Mouse (Mus musculus): ENCODE data around the gene Midn. TPM values are rescaled to one million over a fixed set of nuclear protein-coding genes. Genes with fewer than 3 reads are reported as not detected.

The Midn gene
- total RNA-seq, 1 experiment from 2014 or later: 20.2 TPM

GRCm38 (mm10) chr10:80120146-80120545 lies 27.9 kb upstream of the Midn start:
- no peak for ATAC-seq (replicated peaks in 1 of 2; ENCODE audit: insufficient read depth in 1 of 2, low FRiP score in 2 of 2, low TSS enrichment in 1 of 2, low read depth in 1 of 2, poor library complexity in 2 of 2, severe bottlenecking in 2 of 2)

- peak in 1 of 2 experiments; percentile 26; a peak in 1 of 4 replicates for ATAC-seq (replicated peaks in 1 of 2; ENCODE audit: insufficient read depth in 1 of 2, low FRiP score in 2 of 2, low TSS enrichment in 1 of 2, low read depth in 1 of 2, poor library complexity in 2 of 2, severe bottlenecking in 2 of 2)
Observed at GRCm38 (mm10) chr10:80121639-80122038, 26.4 kb upstream of the Midn start.

- ATAC-seq (replicated peaks in 1 of 2; ENCODE audit: insufficient read depth in 1 of 2, low FRiP score in 2 of 2, low TSS enrichment in 1 of 2, low read depth in 1 of 2, poor library complexity in 2 of 2, severe bottlenecking in 2 of 2): no peak
Observed at GRCm38 (mm10) chr10:80123932-80124562, 24.0 kb upstream of the Midn start.

GRCm38 (mm10) chr10:80127920-80128319 lies 20.2 kb upstream of the Midn start:
- ATAC-seq (replicated peaks in 1 of 2; ENCODE audit: insufficient read depth in 1 of 2, low FRiP score in 2 of 2, low TSS enrichment in 1 of 2, low read depth in 1 of 2, poor library complexity in 2 of 2, severe bottlenecking in 2 of 2): no peak

DNA sequence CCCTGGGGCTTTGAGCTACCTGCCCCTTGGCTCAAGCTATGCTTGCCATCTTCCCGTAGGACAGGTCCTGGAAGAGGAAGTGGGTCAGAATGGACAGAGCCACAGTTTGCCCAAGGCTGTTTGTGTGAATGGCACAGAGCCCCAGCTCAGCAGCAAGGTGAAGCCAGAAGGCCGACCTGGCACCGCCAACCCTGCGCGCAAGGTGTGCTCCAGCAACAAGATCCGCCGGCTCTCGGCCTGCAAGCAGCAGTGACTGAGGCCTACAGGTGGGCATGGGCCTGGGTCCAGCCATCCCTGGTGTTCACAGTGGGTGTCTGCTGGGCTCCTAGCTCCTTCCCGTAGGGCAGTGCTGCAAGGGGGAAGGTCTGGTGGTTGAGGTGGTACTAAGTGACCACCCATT lies 18.2 kb upstream of the Midn start:
- ATAC-seq (replicated peaks in 1 of 2; ENCODE audit: insufficient read depth in 1 of 2, low FRiP score in 2 of 2, low TSS enrichment in 1 of 2, low read depth in 1 of 2, poor library complexity in 2 of 2, severe bottlenecking in 2 of 2): no peak

GRCm38 (mm10) chr10:80130403-80131031 lies 17.6 kb upstream of the Midn start:
- no peak for ATAC-seq (replicated peaks in 1 of 2; ENCODE audit: insufficient read depth in 1 of 2, low FRiP score in 2 of 2, low TSS enrichment in 1 of 2, low read depth in 1 of 2, poor library complexity in 2 of 2, severe bottlenecking in 2 of 2)

DNA sequence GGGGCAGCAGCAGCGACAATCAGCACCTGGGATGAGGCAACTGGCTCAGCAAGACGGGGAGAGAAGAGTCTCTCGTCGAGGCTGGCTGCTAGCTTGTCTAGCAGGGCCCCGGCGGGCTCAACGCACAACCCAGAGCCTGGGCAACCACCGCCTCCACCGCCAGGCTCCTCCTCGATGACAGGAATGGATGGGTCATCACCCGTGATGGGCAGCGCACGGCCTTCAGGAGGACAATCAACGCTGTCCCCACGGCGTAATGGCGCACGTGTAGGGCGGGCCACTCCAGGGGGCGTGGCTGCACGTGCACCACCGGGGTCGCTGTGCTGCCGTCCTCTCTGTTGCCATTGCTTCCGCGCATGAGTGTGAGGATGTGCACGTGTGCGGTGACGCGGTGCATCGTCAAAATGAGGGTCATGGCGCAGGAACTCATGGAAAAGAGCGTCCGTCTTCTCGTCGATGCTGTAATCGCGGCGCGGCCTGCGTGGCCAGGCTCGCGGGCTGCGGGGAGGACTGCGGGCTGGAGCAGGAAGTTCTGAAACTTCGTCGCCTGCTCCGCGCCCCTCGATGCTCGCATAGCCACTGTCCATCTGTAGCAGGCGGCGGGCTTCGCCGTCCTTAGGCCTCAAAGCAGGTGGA lies 16.6 kb upstream of the Midn start:
- ATAC-seq (replicated peaks in 1 of 2; ENCODE audit: insufficient read depth in 1 of 2, low FRiP score in 2 of 2, low TSS enrichment in 1 of 2, low read depth in 1 of 2, poor library complexity in 2 of 2, severe bottlenecking in 2 of 2): no peak

GRCm38 (mm10) chr10:80131952-80132350 lies 16.1 kb upstream of the Midn start:
- no peak for ATAC-seq (replicated peaks in 1 of 2; ENCODE audit: insufficient read depth in 1 of 2, low FRiP score in 2 of 2, low TSS enrichment in 1 of 2, low read depth in 1 of 2, poor library complexity in 2 of 2, severe bottlenecking in 2 of 2)

DNA sequence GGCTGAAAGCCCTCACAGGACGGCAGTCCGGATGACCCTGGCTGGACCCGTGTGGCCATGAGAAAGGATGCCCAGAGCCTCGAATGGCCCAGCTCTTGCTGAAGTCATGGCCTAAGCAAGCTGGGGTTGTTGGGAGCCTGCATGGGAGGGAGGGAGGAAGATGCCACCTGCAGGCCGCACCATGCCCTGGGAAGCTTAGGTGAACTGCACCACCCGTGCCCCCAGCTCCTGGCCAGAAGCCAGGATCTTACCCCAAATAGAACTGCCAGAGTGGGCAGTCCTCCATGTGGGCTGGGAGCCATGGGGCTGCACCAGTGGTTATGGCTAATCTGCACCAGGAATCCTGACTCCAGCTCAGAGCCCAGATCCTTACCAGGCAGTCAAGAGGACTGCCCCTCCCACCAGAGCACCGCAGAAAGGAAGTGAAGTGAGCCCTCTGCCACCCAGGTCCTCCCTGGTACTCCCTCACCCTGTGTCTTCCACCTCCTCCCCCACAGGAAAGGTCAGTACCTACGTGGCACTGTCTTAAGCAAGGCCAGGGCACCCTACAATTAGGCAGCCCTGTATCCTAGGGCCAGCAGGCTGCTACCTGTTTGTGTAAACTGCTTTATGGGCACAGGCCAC lies 14.7 kb upstream of the Midn start:
- ATAC-seq (replicated peaks in 1 of 2; ENCODE audit: insufficient read depth in 1 of 2, low FRiP score in 2 of 2, low TSS enrichment in 1 of 2, low read depth in 1 of 2, poor library complexity in 2 of 2, severe bottlenecking in 2 of 2): no peak

- ATAC-seq (replicated peaks in 1 of 2; ENCODE audit: insufficient read depth in 1 of 2, low FRiP score in 2 of 2, low TSS enrichment in 1 of 2, low read depth in 1 of 2, poor library complexity in 2 of 2, severe bottlenecking in 2 of 2): no peak
Observed at GRCm38 (mm10) chr10:80134421-80134820, 13.7 kb upstream of the Midn start.

DNA sequence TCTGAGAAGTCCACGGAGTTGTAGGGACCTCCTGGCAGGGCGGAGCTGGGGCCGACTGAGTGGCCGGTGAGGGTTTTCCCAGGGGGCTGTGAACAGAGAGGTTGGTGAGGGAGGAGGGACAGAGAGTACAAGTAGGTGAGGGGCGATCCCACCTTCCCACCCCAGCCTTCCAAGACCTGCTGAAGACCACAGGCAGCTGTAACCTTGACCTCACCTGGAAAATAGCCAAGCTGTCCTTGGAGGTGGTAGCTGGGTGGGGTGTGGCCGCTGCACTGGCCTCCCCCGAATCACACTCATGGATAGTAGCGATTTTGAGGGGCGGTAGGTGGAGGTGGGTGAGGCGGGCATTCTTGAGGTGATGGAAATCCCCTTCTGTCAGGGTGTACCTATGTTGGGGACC lies 12.9 kb upstream of the Midn start:
- ATAC-seq (replicated peaks in 1 of 2; ENCODE audit: insufficient read depth in 1 of 2, low FRiP score in 2 of 2, low TSS enrichment in 1 of 2, low read depth in 1 of 2, poor library complexity in 2 of 2, severe bottlenecking in 2 of 2): no peak

- no peak for ATAC-seq (replicated peaks in 1 of 2; ENCODE audit: insufficient read depth in 1 of 2, low FRiP score in 2 of 2, low TSS enrichment in 1 of 2, low read depth in 1 of 2, poor library complexity in 2 of 2, severe bottlenecking in 2 of 2)
Observed at GRCm38 (mm10) chr10:80135641-80136040, 12.4 kb upstream of the Midn start.

DNA sequence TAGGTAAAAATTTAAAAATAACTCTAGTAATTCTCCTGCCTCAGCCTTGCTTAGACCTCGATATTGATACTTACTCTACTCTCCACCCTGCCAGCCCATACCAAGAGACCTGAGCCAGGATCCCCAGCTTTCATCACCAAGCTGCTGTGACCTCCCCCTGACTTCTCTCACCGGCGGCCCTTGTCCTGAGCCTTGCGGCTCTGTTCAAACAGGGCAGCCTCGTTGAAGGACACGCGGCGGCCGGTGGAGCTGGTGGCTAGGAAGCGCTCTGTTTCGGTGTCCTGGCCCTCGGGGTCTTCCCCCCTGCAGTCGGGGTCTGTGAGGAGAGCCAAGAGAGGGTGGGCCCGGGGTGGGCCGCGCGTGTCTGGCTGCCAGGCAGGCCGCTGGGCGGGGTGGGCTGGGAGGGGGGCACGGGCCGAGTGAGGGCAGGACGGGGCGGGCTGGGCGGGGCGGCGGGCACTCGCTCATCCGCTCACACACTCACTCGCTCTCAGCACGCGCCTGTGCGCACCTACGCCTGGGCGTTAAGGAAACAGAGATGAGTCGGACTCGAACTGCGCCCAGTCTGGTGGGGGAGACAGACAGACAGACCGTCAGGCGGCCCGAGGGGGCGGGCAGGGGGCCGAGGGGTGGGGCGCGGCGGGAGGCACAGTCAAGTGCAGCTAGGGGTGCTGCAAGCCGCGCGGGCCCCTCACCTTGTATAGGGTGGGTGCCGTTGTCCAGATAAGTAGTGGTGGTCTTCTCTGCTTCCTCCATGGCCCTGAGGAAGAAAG lies 11.7 kb upstream of the Midn start:
- no peak for ATAC-seq (replicated peaks in 1 of 2; ENCODE audit: insufficient read depth in 1 of 2, low FRiP score in 2 of 2, low TSS enrichment in 1 of 2, low read depth in 1 of 2, poor library complexity in 2 of 2, severe bottlenecking in 2 of 2)

GRCm38 (mm10) chr10:80136952-80137625 lies 11.0 kb upstream of the Midn start:
- ATAC-seq (replicated peaks in 1 of 2; ENCODE audit: insufficient read depth in 1 of 2, low FRiP score in 2 of 2, low TSS enrichment in 1 of 2, low read depth in 1 of 2, poor library complexity in 2 of 2, severe bottlenecking in 2 of 2): no peak

GRCm38 (mm10) chr10:80137626-80138552 lies 10.2 kb upstream of the Midn start:
- ATAC-seq (replicated peaks in 1 of 2; ENCODE audit: insufficient read depth in 1 of 2, low FRiP score in 2 of 2, low TSS enrichment in 1 of 2, low read depth in 1 of 2, poor library complexity in 2 of 2, severe bottlenecking in 2 of 2): no peak
